Mouse (Mus musculus) liver, adult (tissue): ENCODE results near the gene St6galnac3.

Source experiments
- GATA4 ChIP-seq: IDR thresholded peaks from 2 replicates; pipeline ENCODE4 v1.6.1; 2014; ENCODE audit warnings: mild to moderate bottlenecking, low read length; ENCODE audit not compliant: insufficient replicate concordance

Gene St6galnac3

DNA sequence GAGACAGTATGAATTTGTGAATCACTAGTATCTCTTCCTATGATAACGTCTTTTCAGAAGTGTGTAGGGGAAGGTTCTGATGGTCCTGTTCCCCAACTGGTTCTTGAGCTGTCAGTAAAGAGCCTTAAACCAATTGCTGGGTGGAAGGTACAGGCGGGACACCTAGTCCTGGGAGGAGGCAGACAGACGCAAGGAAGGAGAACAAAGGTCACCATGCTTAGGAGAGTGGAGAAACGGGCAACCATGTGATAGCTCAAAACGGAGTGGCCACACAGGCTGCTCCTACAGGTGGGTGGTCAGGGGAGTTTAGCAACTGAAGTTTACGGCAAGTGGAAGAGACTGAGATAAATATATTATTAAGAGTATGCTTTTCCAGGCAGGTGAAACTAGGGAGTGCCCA is 164.1 kb downstream of the St6galnac3 start:
- no peak for TF ChIP-seq GATA4

GRCm38 (mm10) chr3:153559586-153559985 is 165.4 kb downstream of the St6galnac3 start:
- TF ChIP-seq GATA4: no peak

DNA sequence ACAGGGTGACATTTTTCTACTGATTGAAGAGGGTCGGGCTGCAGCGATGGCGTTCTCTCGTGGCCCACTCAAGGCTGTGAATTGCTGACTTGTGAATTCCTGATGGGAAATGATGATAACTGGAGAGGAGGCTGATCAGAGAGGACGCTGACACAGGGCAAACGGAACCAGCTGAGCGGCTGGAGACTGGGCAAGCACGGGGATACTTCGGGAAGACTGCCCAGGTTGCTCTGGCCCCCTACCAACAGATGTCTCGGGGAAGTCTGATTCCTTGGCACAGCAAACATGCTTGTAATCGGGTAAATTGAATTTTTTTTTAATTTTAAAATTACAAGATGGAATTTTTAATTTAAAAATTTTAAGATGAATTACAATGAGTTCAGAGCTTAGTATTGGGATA is 168.4 kb downstream of the St6galnac3 start:
- TF ChIP-seq GATA4: no peak

DNA sequence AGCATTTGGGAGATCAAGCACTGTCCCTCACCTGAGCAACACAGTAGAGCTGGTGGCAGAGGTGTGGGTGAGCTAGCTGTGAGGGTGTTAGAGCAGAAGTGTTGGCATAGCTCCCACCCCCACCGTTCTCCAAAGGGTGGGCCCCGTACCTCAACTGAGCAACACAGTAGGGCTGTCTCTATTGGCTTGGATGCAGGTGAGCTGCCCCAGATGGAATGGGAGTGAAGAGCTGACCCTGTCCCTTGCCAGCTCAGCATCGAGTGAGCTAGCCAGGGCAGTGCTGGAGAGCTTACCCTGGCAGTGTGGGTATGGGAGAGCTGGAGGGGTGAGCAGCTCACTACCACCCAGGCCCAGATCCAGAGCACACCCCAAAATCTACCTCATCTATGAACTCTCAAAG is 171.3 kb downstream of the St6galnac3 start:
- TF ChIP-seq GATA4: no peak

DNA sequence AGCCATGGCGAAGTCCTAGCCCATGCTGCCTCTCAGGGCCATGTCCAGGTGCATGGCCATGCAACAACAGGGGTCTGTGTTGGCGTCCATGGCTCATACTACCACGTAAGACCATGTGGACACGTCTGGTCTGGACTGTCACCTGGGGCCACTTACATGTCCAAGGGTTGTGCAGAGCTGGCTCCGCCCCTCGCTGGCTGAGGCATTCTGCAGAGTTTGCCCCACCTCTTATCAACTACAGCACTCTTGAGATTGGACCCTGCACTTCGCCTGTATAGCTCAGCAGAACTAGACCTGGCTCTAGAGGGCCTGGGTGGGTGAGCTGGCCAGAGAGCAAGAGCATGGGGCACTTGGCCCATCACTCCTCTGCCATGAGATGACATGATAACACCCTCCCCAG is 171.7 kb downstream of the St6galnac3 start:
- TF ChIP-seq GATA4: no peak

GRCm38 (mm10) chr3:153546936-153547683 is 177.9 kb downstream of the St6galnac3 start:
- TF ChIP-seq GATA4: no peak

DNA sequence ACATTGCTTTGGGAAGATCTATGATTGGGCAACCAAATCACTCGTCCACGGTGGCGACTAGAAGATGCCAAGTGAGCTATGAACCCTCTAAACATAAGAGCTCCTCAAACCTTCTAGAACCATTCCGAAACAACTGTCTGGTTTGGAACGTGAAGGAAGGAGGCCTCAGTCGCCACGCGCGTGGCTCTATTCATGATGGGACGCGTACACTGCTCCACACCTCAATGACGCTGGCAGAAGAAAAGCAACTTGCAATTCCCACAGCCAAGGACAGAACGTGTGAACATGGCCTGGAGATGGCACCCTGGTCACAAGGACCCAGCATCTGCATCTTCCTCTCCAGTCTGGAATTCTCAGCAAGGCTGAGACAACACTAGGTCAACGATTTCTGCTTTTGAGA is 185.1 kb downstream of the St6galnac3 start:
- no peak for TF ChIP-seq GATA4

DNA sequence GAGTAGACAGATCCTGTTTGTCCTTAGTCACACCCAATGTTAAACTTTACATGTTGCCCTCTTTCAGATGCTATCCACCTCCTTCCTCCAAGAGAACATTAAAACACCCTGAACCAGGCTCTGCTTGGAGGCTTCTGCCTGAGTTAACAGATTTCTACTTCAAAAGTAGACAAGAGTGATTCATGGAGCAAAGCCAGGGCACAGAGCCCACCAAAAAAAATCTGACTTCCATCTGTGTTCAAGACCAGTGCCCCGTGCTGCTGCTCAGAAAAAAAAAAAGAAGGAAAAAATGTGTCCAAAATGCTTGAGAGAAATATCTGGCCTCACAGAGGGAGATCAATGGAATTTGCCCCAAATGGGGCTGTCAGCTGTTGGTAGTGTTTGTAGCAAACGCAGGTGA is 186.6 kb downstream of the St6galnac3 start:
- no peak for TF ChIP-seq GATA4

DNA sequence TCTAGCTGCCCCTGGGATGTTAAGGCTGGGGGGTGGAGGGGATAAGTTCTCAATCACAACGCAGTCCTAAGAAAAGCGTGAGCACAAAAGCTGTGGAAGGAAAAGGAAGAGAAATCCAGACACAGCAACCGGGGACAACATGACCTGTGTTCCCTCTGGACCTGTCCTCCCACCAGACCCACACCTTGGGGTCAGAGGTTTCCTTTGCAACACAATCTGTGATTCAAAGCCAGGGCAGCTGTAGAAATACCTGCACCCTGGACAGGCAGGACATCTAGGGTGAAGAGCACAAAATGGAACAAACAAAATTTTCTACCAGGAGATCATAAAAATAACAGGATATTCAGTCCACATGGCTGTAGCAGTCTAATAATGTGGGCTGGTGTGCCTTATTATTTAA is 187.5 kb downstream of the St6galnac3 start:
- no peak for TF ChIP-seq GATA4

DNA sequence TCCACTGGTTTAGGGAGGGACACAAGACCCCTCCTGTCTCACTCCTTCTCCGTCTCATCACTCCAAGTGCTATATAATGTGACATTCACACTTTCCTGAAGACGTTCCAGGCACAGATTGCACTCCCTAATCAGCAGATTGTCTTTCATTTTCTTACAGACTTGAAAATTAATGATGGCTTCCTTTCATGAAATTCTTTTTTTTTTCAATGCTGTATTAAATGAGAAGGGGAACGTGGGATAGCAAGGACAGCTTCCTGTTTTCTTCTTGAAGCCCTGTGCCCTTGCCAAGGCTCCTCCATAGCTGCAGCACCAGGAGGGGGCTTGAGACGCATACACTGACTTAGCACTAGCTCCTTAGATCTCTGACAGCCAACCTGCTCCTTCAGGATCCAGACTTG is 188.7 kb downstream of the St6galnac3 start:
- no peak for TF ChIP-seq GATA4

DNA sequence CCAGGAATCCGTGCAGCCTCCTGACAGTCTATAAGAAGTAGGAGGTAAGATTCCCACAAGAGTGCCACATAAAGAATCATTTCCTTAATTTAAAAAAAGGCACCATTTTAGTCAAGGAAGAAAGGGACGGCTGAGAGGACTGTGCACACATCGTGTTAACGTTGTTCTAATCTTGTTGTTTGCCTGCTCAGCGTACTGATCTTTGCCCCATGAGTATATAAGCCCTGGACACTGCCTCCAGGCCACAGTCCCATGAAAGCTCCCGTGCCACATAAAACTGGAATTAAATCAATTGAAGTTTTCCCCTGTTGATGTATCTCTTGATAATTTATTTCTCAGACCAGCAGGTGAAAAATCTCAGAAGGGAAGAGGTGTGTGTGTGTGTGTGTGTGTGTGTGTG is 195.8 kb downstream of the St6galnac3 start:
- TF ChIP-seq GATA4: no peak

- no peak for TF ChIP-seq GATA4
Observed at GRCm38 (mm10) chr3:153525151-153525768, 199.7 kb downstream of the St6galnac3 start.

DNA sequence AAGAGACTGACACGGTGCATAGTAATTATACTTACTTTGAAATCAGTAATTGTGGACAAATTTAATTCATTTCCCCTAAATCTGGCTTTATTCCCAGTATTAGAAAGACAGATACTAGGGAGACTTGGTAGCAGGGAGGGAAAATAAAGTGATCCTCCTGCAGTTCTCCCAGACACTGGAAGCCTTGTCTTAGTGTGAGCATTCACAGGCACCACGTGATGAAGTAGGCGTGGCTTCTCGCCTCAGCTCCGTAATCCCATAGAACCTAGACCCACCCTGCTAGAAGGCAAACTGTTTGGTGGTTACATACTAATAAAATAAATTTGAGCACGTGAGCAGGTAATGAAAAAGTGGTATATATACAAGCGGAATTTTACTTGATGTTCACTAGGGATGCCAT is 208.1 kb downstream of the St6galnac3 start:
- no peak for TF ChIP-seq GATA4

- no peak for TF ChIP-seq GATA4
Observed at GRCm38 (mm10) chr3:153513501-153514060, 211.4 kb downstream of the St6galnac3 start.

GRCm38 (mm10) chr3:153512545-153512944 is 212.4 kb downstream of the St6galnac3 start:
- no peak for TF ChIP-seq GATA4

- TF ChIP-seq GATA4: no peak
Observed at GRCm38 (mm10) chr3:153511151-153511580, 213.8 kb downstream of the St6galnac3 start.
